Mouse (Mus musculus) frontal cortex, postnatal 14 days (tissue): ENCODE data around the gene Plk3.
A peak's percentile ranks its signal among the peaks of the same experiment; 100 is the strongest.

Source experiments
- DNase-seq, 2 experiments: peaks; one replicate each; pipeline ENCODE4 v3.0.0; 2022; ENCODE audit warnings: low spot score in 2 of 2

Plk3 gene

GRCm38 (mm10) chr4:117138295-117139216 is 4.8 kb upstream of the Plk3 start:
- DNase-seq = no peak

GRCm38 (mm10) chr4:117136034-117136433 is 2.3 kb upstream of the Plk3 start:
- no peak for DNase-seq

GRCm38 (mm10) chr4:117134601-117134995 is 835 bp upstream of the Plk3 start:
- DNase-seq = no peak

GRCm38 (mm10) chr4:117133366-117133796 is 382 bp downstream of the Plk3 start:
- DNase-seq = no peak

GRCm38 (mm10) chr4:117132794-117133143 is 994 bp downstream of the Plk3 start:
- DNase-seq = no peak

GRCm38 (mm10) chr4:117131890-117132793 is 1.6 kb downstream of the Plk3 start:
- no peak for DNase-seq

- DNase-seq = no peak
Observed at GRCm38 (mm10) chr4:117131198-117131597, 2.6 kb downstream of the Plk3 start.

- DNase-seq = no peak
Observed at GRCm38 (mm10) chr4:117130790-117131189, 3.0 kb downstream of the Plk3 start.

GRCm38 (mm10) chr4:117127991-117128686 is 5.6 kb downstream of the Plk3 start:
- no peak for DNase-seq

- no peak for DNase-seq
Observed at GRCm38 (mm10) chr4:117126675-117127290, 7.0 kb downstream of the Plk3 start, which contains the start of gene Tctex1d4. Gene Tctex1d4 (plus strand): TSS chr4:117126794.

GRCm38 (mm10) chr4:117125910-117126674 is 7.7 kb downstream of the Plk3 start:
- peak in 1 of 2 experiments; percentile 44 for DNase-seq

GRCm38 (mm10) chr4:117125348-117125909 is 8.3 kb downstream of the Plk3 start, which contains the start of gene Btbd19:
Gene Btbd19 (minus strand): TSS chr4:117125725.
- peak; percentile 64 to 75 for DNase-seq

- peak in 1 of 2 experiments; percentile 46 for DNase-seq
Observed at GRCm38 (mm10) chr4:117124518-117125347, 9.0 kb downstream of the Plk3 start.

- DNase-seq = no peak
Observed at GRCm38 (mm10) chr4:117124218-117124517, 9.6 kb downstream of the Plk3 start.

GRCm38 (mm10) chr4:117123546-117124217 is 10.1 kb downstream of the Plk3 start:
- DNase-seq = no peak

GRCm38 (mm10) chr4:117122209-117122608 is 11.6 kb downstream of the Plk3 start:
- DNase-seq = no peak

- DNase-seq = peak; percentile 91 to 93
Observed at GRCm38 (mm10) chr4:117120445-117121414, 13.0 kb downstream of the Plk3 start.

GRCm38 (mm10) chr4:117120052-117120444 is 13.7 kb downstream of the Plk3 start:
- DNase-seq = no peak
